In genomic region chr16:7040691-7041090, GRCm38 (mm10) we compare ENCODE assay signal across 13 mouse cellular contexts.
DNase-seq lines count a peak whose midpoint lies in the region; ATAC-seq and TF ChIP-seq lines count a peak whose summit lies in the region.
"Had no signal": no experiment of that assay in that cellular context is flagged by ENCODE, and none has a peak within 500 bp of the region (broad histone marks: within the 10 kb centered on the region; RNA-seq: fewer than 3 reads in every experiment).

No protein-coding gene starts in this region.

- no peak overlapping the region for H3K27ac ChIP-seq in left cerebral cortex, adult 2 months
- no peak overlapping the region for H3K27ac ChIP-seq in forebrain, postnatal 0 days (ENCODE audit: low read depth, low read length)
- H3K27ac ChIP-seq in neural tube, embryonic 14.5 days (ENCODE audit: low read depth, low read length), result peak overlapping the region; percentile 95
- H3K27ac ChIP-seq: lung, embryonic 15.5 days had no signal

- H3K4me2 ChIP-seq in forebrain, postnatal 0 days (ENCODE audit: low read depth), result peak overlapping the region; percentile 57
- H3K4me2 ChIP-seq in neural tube, embryonic 14.5 days (ENCODE audit: low read depth, low read length), result peak overlapping the region; percentile 87
- H3K4me2 ChIP-seq: lung, embryonic 15.5 days had no signal

- H3K27me3 ChIP-seq in forebrain, postnatal 0 days (ENCODE audit: insufficient read depth, low read length), result no peaks in the 10 kb centered on the region
- H3K27me3 ChIP-seq in neural tube, embryonic 14.5 days (ENCODE audit: control insufficient read depth, insufficient read depth, low read length), result no peaks in the 10 kb centered on the region

- H3K9ac ChIP-seq in forebrain, postnatal 0 days, result no peak overlapping the region
- H3K9ac ChIP-seq in neural tube, embryonic 14.5 days (replicated peaks; ENCODE audit: low read depth, low read length), result peak overlapping the region; percentile 79
- H3K9ac ChIP-seq: lung, embryonic 15.5 days had no signal

- H3K36me3 ChIP-seq in forebrain, postnatal 0 days (ENCODE audit: insufficient read depth), result no peaks in the 10 kb centered on the region
- no peaks in the 10 kb centered on the region for H3K36me3 ChIP-seq in neural tube, embryonic 14.5 days (ENCODE audit: control insufficient read depth, insufficient read depth, low read length)
- H3K36me3 ChIP-seq: lung, embryonic 15.5 days had no signal

- no peak for DNase-seq in left cerebral cortex, adult 2 months (ENCODE audit: extremely low spot score in 1 of 2, low spot score in 2 of 2)
- no peak for DNase-seq in left cerebral cortex, postnatal 14 days (ENCODE audit: low spot score in 2 of 2)
- DNase-seq in forebrain, postnatal 0 days, result no peak
- no peak for DNase-seq in cerebellum, postnatal 14 days
- DNase-seq in right cerebral cortex, postnatal 10 days (ENCODE audit: low spot score in 2 of 2), result no peak
- DNase-seq: cerebellum, adult 2 months; heart, postnatal 10 days; kidney, postnatal 14 days; left cerebral cortex, postnatal 4 days; right cerebral cortex, postnatal 25 days had no signal

- no peak for ATAC-seq in forebrain, postnatal 0 days
- peak; percentile 65; the same call in 1 of the 2 replicates for ATAC-seq in megakaryocyte progenitor cell, adult 5-6 weeks (replicated peaks; ENCODE audit: poor library complexity)
- ATAC-seq in neural tube, embryonic 14.5 days (ENCODE audit: low read depth), result 0 out of 2 replicates have a peak, but pooled peaks have one; percentile 30

- whole genome bisulfite sequencing in forebrain, postnatal 0 days, result 40% methylated on average over 6 of the region's 6 CpGs
- 15% methylated on average over 6 of the region's 6 CpGs for WGBS in neural tube, embryonic 14.5 days

- TF ChIP-seq CTCF in left cerebral cortex, adult 2 months (IDR thresholded peaks at IDR 0.05), result no peak
- TF ChIP-seq CTCF in forebrain, postnatal 0 days (IDR thresholded peaks at IDR 0.05; ENCODE audit: low read depth), result no peak

- intact Hi-C loops in left cerebral cortex, adult 2 months (cut with DNase I), result loop anchor here (10.0 kb wide), 1 partner anchor 536 kb away; no protein-coding TSS in a partner anchor
- intact Hi-C loops in left cerebral cortex, postnatal 14 days (cut with DNase I), result loop anchor here (10.0 kb wide), 1 partner anchor 234 kb away; no protein-coding TSS in a partner anchor

- no peaks in the 10 kb centered on the region for H3K9me3 ChIP-seq in forebrain, postnatal 0 days (ENCODE audit: low read length)
- no peaks in the 10 kb centered on the region for H3K9me3 ChIP-seq in neural tube, embryonic 14.5 days (ENCODE audit: control insufficient read depth, low read length)
- H3K9me3 ChIP-seq: lung, embryonic 15.5 days had no signal

- peak overlapping the region; percentile 9 for H3K4me3 ChIP-seq in left cerebral cortex, adult 2 months
- H3K4me3 ChIP-seq in forebrain, postnatal 0 days (ENCODE audit: low read depth, low read length), result no peak overlapping the region
- peak overlapping the region; percentile 44 for H3K4me3 ChIP-seq in neural tube, embryonic 14.5 days (ENCODE audit: low read depth, low read length)
- H3K4me3 ChIP-seq: lung, embryonic 15.5 days had no signal

- peaks cover 4% of the 10 kb centered on the region for H3K4me1 ChIP-seq in forebrain, postnatal 0 days (ENCODE audit: insufficient read depth)
- H3K4me1 ChIP-seq in neural tube, embryonic 14.5 days (ENCODE audit: control insufficient read depth, insufficient read depth, low read length), result peaks cover 28% of the 10 kb centered on the region
- H3K4me1 ChIP-seq: lung, embryonic 15.5 days had no signal
